Mouse (Mus musculus): ENCODE results near the gene Vstm4. TPM values are rescaled to one million over a fixed set of nuclear protein-coding genes. Genes with fewer than 3 reads are reported as not detected.

Vstm4 gene
- polyA plus RNA-seq, 1 experiment from 2014 or later = 6.0 TPM

DNA sequence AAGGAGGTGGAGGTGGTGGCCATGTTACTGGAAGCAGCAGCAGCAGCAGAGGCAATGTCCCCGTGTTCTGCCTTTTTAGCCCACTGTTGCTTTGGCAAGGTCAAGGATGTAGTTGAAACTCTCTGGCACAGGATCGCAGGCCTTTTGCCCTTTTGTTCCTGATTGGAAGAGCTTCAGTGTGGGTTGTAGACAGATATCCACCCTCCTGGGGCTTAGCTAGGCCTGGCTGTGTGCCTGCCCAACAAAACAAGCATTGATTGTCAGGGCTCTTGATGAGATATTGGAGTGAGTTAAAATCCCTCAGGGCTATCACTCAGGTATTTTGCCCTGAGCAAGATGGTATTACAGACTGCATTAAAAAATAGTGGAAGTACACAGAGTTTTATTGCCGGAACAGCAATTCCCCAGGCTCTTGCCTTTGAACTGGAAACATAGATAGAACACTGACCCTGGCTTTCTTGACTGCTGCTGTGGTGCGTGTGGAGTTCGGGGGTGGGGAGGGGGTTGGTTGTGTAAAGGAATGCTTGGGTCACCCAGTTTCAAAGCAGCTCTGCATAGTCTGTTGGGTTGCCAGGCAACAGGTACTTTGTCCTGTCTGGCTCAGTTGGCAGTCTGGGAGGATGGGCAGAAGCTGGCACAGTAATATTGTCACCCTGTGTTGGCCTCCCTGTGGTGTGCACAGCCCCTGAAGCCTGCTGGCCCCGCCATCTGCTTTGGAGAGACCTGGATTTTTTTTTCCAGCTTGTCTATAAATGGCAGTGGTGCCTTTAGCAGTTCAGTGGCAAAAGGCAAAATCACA, 32.5 kb downstream of the Vstm4 start:
- 51% methylated on average over 6 of the region's 6 CpGs for WGBS (ENCODE audit: insufficient replicate concordance)
- no peak for DNase-seq

DNA sequence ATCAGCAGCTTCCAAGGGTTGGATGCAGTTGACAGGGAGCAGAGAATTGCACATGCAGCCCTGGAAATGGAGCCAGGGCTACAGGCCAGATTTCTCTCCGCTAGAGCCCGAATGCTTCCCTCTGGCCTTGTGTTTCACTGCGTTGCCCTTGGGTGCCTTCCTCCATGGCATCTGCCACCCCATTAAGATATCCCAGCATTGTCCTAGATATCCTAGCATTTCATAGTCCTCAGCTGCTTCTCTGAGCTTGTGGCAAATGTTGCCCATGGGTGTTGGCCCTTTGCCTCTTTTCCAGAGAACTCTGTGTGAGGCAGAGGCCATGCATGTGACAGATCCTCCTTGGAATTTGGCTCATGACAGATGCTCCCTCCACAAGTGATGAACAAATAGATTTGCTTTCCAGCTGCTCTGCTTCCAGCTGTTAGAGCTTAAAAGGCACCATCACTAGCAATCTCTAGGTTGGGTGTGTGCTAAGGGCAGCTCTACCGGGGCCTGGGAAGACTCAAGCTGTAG, 37.8 kb downstream of the Vstm4 start:
- Histone ChIP-seq H3K4me2 (ENCODE audit: low read depth, low read length) (no peak overlapping the region), H3K27ac (ENCODE audit: low read depth) (no peak overlapping the region), H3K4me3 (ENCODE audit: low read depth, low read length) (no peak overlapping the region), H3K9ac (replicated peaks) (no peak overlapping the region), H3K4me1 (ENCODE audit: insufficient read depth) (peaks cover under 1% of the 10 kb centered on the region), H3K9me3 (ENCODE audit: low read length) (no peaks in the 10 kb centered on the region), H3K27me3 (ENCODE audit: insufficient read depth, low read length) (no peaks in the 10 kb centered on the region), H3K36me3 (replicated peaks; ENCODE audit: insufficient read depth, low read length) (no peaks in the 10 kb centered on the region)
- no peak for DNase-seq
- WGBS (ENCODE audit: insufficient replicate concordance) = 77% methylated on average over 4 of the region's 4 CpGs
- TF ChIP-seq CTCF (IDR thresholded peaks at IDR 0.05; ENCODE audit: low read depth) (no peak), EP300 (IDR thresholded peaks at IDR 0.05; ENCODE audit: low read depth) (no peak)
- no peak for ATAC-seq

More for the DNA sequence above, 32.5 kb downstream of the Vstm4 start:
- H3K27me3 ChIP-seq (ENCODE audit: insufficient read depth, low read length) = no peaks in the 10 kb centered on the region
- TF ChIP-seq EP300 (IDR thresholded peaks at IDR 0.05; ENCODE audit: low read depth) (no peak), CTCF (IDR thresholded peaks at IDR 0.05; ENCODE audit: low read depth) (no peak)
- no peak overlapping the region for H3K4me3 ChIP-seq (ENCODE audit: low read depth, low read length)
- H3K4me1 ChIP-seq (ENCODE audit: insufficient read depth) = peaks cover 9% of the 10 kb centered on the region
- H3K9me3 ChIP-seq (ENCODE audit: low read length) = no peaks in the 10 kb centered on the region
- ATAC-seq = peak; percentile 44; the same call in 1 of the 2 replicates
- H3K27ac ChIP-seq (ENCODE audit: low read depth) = no peak overlapping the region; the same call in 1 of the 2 replicates
- H3K36me3 ChIP-seq (replicated peaks; ENCODE audit: insufficient read depth, low read length) = no peaks in the 10 kb centered on the region
- H3K4me2 ChIP-seq (ENCODE audit: low read depth, low read length) = no peak overlapping the region
- no peak overlapping the region for H3K9ac ChIP-seq (replicated peaks)

DNA sequence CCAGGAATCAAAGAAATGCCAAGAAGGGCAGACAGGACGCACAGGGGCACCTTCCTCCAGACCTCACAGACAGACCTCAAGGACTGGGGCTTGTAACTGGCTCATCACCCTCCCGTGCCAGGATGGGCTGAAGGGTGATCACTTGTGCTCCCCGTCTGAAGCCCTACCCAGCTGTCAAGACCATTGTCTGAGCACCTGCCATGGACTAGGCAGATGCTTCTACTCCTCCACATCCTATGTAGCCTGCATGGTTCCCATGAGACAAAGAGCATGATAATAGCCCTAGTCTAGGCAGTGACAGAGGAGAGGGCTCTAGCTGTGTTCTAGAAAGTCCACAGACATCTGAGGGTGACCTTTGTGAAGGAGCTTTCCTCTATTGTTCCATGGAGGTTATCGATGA, 38.3 kb downstream of the Vstm4 start:
- DNase-seq = no peak
- Histone ChIP-seq H3K4me2 (ENCODE audit: low read depth, low read length) (no peak overlapping the region), H3K4me1 (ENCODE audit: insufficient read depth) (no peaks in the 10 kb centered on the region), H3K27ac (ENCODE audit: low read depth) (no peak overlapping the region), H3K4me3 (ENCODE audit: low read depth, low read length) (no peak overlapping the region), H3K9me3 (ENCODE audit: low read length) (no peaks in the 10 kb centered on the region), H3K27me3 (ENCODE audit: insufficient read depth, low read length) (no peaks in the 10 kb centered on the region), H3K9ac (replicated peaks) (no peak overlapping the region), H3K36me3 (replicated peaks; ENCODE audit: insufficient read depth, low read length) (no peaks in the 10 kb centered on the region)
- TF ChIP-seq CTCF (IDR thresholded peaks at IDR 0.05; ENCODE audit: low read depth) (no peak), EP300 (IDR thresholded peaks at IDR 0.05; ENCODE audit: low read depth) (no peak)
- 69% methylated on average over 4 of the region's 4 CpGs for WGBS (ENCODE audit: insufficient replicate concordance)
- no peak for ATAC-seq

DNA sequence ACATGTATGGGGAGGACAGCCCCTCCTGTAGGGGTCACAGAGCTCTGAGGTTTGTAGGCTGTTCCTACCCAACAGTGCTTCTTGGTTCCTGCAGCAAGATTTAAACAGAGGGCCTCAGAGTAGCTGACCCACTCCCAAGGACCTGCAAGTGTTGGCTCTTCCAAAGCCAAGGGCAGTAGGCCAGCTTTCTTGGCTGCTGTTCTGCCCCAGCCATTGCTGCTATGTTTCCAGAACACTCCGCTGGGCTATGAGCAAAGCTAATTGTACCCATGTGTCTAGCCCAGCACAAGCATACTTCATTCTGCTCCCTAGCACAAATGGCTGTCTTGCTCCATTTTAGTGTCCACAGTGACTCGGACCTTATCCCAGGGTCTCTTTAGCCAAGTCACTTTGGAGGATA, 40.3 kb downstream of the Vstm4 start:
- Histone ChIP-seq H3K27ac (ENCODE audit: low read depth) (no peak overlapping the region), H3K9ac (replicated peaks) (no peak overlapping the region), H3K36me3 (replicated peaks; ENCODE audit: insufficient read depth, low read length) (no peaks in the 10 kb centered on the region), H3K4me2 (ENCODE audit: low read depth, low read length) (no peak overlapping the region), H3K4me1 (ENCODE audit: insufficient read depth) (no peaks in the 10 kb centered on the region), H3K4me3 (ENCODE audit: low read depth, low read length) (no peak overlapping the region), H3K9me3 (ENCODE audit: low read length) (no peaks in the 10 kb centered on the region), H3K27me3 (ENCODE audit: insufficient read depth, low read length) (no peaks in the 10 kb centered on the region)
- ATAC-seq (no peak), DNase-seq (no peak)
- WGBS (ENCODE audit: insufficient replicate concordance) = 78% methylated on average over 2 of the region's 2 CpGs
- TF ChIP-seq CTCF (IDR thresholded peaks at IDR 0.05; ENCODE audit: low read depth) (no peak), EP300 (IDR thresholded peaks at IDR 0.05; ENCODE audit: low read depth) (no peak)

DNA sequence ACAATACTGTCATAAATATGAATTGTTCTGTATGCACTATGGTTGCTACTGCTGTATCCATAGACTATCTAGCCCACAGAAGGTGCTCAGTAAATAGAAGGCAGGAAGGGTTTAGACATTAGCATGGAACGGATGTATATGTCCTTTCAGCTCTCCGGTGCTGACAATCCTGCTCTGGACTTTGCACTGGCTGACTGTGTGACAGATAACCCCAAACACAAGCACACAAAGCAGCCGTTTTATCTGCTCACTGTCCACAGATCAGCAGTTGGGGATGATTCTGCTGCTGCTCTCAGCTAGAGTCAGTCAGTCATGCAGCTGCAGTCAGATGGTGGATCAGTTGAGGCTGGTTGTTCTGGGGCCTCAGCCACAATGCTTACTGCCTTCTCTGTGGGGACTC, 46.6 kb downstream of the Vstm4 start:
- no peaks in the 10 kb centered on the region for H3K36me3 ChIP-seq (replicated peaks; ENCODE audit: insufficient read depth, low read length)
- no peaks in the 10 kb centered on the region for H3K9me3 ChIP-seq (ENCODE audit: low read length)
- WGBS (ENCODE audit: insufficient replicate concordance) = 42% methylated on average over 3 of the region's 3 CpGs
- no peak overlapping the region for H3K27ac ChIP-seq (ENCODE audit: low read depth)
- H3K27me3 ChIP-seq (ENCODE audit: insufficient read depth, low read length) = no peaks in the 10 kb centered on the region
- H3K9ac ChIP-seq (replicated peaks) = no peak overlapping the region
- no peak overlapping the region for H3K4me2 ChIP-seq (ENCODE audit: low read depth, low read length)
- H3K4me1 ChIP-seq (ENCODE audit: insufficient read depth) = peaks cover 3% of the 10 kb centered on the region; the same call in 1 of the 2 replicates
- no peak overlapping the region for H3K4me3 ChIP-seq (ENCODE audit: low read depth, low read length)
- ATAC-seq (peak; percentile 45), DNase-seq (no peak)
- TF ChIP-seq EP300 (IDR thresholded peaks at IDR 0.05; ENCODE audit: low read depth) (no peak), CTCF (IDR thresholded peaks at IDR 0.05; ENCODE audit: low read depth) (no peak)

DNA sequence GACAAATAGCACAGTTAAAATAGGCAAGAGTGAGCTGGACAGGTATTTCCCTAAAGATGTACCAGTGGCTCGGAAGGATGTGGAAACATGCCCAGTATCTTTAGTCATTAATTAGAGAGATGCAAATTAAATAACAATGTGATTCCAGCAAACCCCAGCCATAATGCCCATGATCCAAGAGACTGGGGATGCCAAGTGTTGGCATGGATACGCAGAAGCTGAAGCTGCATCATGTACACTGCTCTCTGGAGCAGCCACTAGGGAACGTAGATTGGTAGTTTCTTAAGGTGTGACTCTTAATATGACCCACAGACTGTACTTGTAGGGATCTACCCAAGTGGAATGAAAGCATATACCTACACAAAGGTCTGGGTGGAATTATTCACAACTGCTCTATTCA, 50.0 kb downstream of the Vstm4 start:
- H3K4me1 ChIP-seq (ENCODE audit: insufficient read depth) = peaks cover 3% of the 10 kb centered on the region; the same call in 1 of the 2 replicates
- no peaks in the 10 kb centered on the region for H3K9me3 ChIP-seq (ENCODE audit: low read length)
- no peak overlapping the region for H3K27ac ChIP-seq (ENCODE audit: low read depth)
- no peak for DNase-seq
- H3K36me3 ChIP-seq (replicated peaks; ENCODE audit: insufficient read depth, low read length) = no peaks in the 10 kb centered on the region
- 87% methylated on average over 3 of the region's 3 CpGs for WGBS (ENCODE audit: insufficient replicate concordance)
- ATAC-seq = no peak
- no peak overlapping the region for H3K4me3 ChIP-seq (ENCODE audit: low read depth, low read length)
- H3K4me2 ChIP-seq (ENCODE audit: low read depth, low read length) = no peak overlapping the region
- TF ChIP-seq EP300 (IDR thresholded peaks at IDR 0.05; ENCODE audit: low read depth) (no peak), CTCF (IDR thresholded peaks at IDR 0.05; ENCODE audit: low read depth) (no peak)
- H3K9ac ChIP-seq (replicated peaks) = no peak overlapping the region
- no peaks in the 10 kb centered on the region for H3K27me3 ChIP-seq (ENCODE audit: insufficient read depth, low read length)
